Mouse (Mus musculus): ENCODE measurements at regions not wholly inside any gene's neighbourhood (a gene's known extent, or its start where the extent isn't known, plus 50 kb on each side); places are given as distances from the start of the nearest gene placed in this dataset.
"Not testable (repeated sequence)": the region's sequence is repeated elsewhere in the genome, so short reads cannot be mapped to it uniquely, and the experiment has no call there.

- no peak for DNase-seq (ENCODE audit: low read depth, low spot score)
These were observed 101.2 kb upstream of the Fam78b start for GRCm38 (mm10) chr1:166900028-166900427.

- DNase-seq (ENCODE audit: low read depth, low spot score): peak; percentile 30
These were observed 100.6 kb upstream of the Fam78b start for GRCm38 (mm10) chr1:166900441-166901161.

GRCm38 (mm10) chr1:166901574-166901973, 99.6 kb upstream of the Fam78b start:
- no peak for DNase-seq (ENCODE audit: low read depth, low spot score)

- DNase-seq (ENCODE audit: low read depth, low spot score): no peak
These were observed 97.8 kb upstream of the Fam78b start for GRCm38 (mm10) chr1:166903417-166903816.

GRCm38 (mm10) chr1:166908231-166908805, 92.9 kb upstream of the Fam78b start:
- no peak for DNase-seq (ENCODE audit: low read depth, low spot score)

GRCm38 (mm10) chr1:166912195-166912594, 89.0 kb upstream of the Fam78b start:
- not testable (repeated sequence) for DNase-seq (ENCODE audit: low read depth, low spot score)

GRCm38 (mm10) chr1:166922911-166923712, 78.1 kb upstream of the Fam78b start:
- no peak for DNase-seq (ENCODE audit: low read depth, low spot score)

- no peak for DNase-seq (ENCODE audit: low read depth, low spot score)
These were observed 77.6 kb upstream of the Fam78b start for GRCm38 (mm10) chr1:166923713-166923975.

GRCm38 (mm10) chr1:166924126-166924525, 77.1 kb upstream of the Fam78b start:
- no peak for DNase-seq (ENCODE audit: low read depth, low spot score)

- no peak for DNase-seq (ENCODE audit: low read depth, low spot score)
These were observed 75.1 kb upstream of the Fam78b start for GRCm38 (mm10) chr1:166926078-166926477.

GRCm38 (mm10) chr1:166939744-166940143, 61.5 kb upstream of the Fam78b start:
- not testable (repeated sequence) for DNase-seq (ENCODE audit: low read depth, low spot score)

- DNase-seq (ENCODE audit: low read depth, low spot score): not testable (repeated sequence)
These were observed 60.8 kb upstream of the Fam78b start for GRCm38 (mm10) chr1:166940146-166941076.

GRCm38 (mm10) chr1:166942201-166942600, 59.0 kb upstream of the Fam78b start:
- no peak for DNase-seq (ENCODE audit: low read depth, low spot score)

GRCm38 (mm10) chr1:166944540-166944939, 56.7 kb upstream of the Fam78b start:
- DNase-seq (ENCODE audit: low read depth, low spot score): no peak

- peak; percentile 72 for DNase-seq (ENCODE audit: low read depth, low spot score)
These were observed 53.1 kb upstream of the Fam78b start for GRCm38 (mm10) chr1:166947844-166948702.
